Mouse (Mus musculus) small intestine, adult 2 months (tissue): ENCODE measurements around the gene Gnpda2. TPM values are rescaled to one million over a fixed set of nuclear protein-coding genes. Genes with fewer than 3 reads are reported as not detected.

ENCODE experiments used
- H3K27ac ChIP-seq: fragments of 200-500 bp; 2 replicates; pipeline ENCODE4 v1.5.1; 2012; ENCODE audit warnings: low read depth, low read length, control low read depth, inconsistent platforms; ENCODE audit not compliant: insufficient read depth
- H3K27me3 ChIP-seq: fragments of 200-500 bp; 2 replicates; pipeline ENCODE4 v1.6.1; 2012; ENCODE audit warnings: mild to moderate bottlenecking, moderate library complexity, low read length, inconsistent platforms; ENCODE audit not compliant: control insufficient read depth, insufficient read depth
- H3K36me3 ChIP-seq: fragments of 200-500 bp; 2 replicates; pipeline ENCODE4 v1.6.1; 2012; ENCODE audit warnings: mild to moderate bottlenecking, low read length, control low read depth, inconsistent platforms; ENCODE audit not compliant: control insufficient read depth, insufficient read depth
- H3K4me1 ChIP-seq: fragments of 200-500 bp; 2 replicates; pipeline ENCODE4 v1.6.1; 2012; ENCODE audit warnings: low read length, inconsistent platforms, mixed read lengths; ENCODE audit not compliant: control insufficient read depth, insufficient read depth, insufficient read length
- H3K4me3 ChIP-seq: fragments of 200-500 bp; 2 replicates; pipeline ENCODE4 v1.5.1; 2012; ENCODE audit warnings: low read depth, mild to moderate bottlenecking, control low read depth, inconsistent platforms, low read length, moderate library complexity
- CTCF ChIP-seq: fragments of 200-500 bp; IDR thresholded peaks from 2 replicates; pipeline ENCODE4 v1.5.1; 2012; ENCODE audit warnings: low read depth, mild to moderate bottlenecking, control low read depth, inconsistent platforms, low read length, moderate library complexity, mixed read lengths; ENCODE audit not compliant: insufficient replicate concordance, insufficient read length; ENCODE audit errors: extremely low read depth
- POLR2A ChIP-seq: fragments of 200-500 bp; IDR thresholded peaks from 2 replicates; pipeline ENCODE4 v1.6.1; 2012; ENCODE audit warnings: low read depth, mild to moderate bottlenecking, control low read depth, inconsistent platforms, low read length, moderate library complexity
- WGBS: fragments of 180-500 bp; shearing (Covaris S2); methylation state at CpG from one replicate; pipeline ENCODE4 v1.1.7; 2018; 5-methylcytosine and 5-hydroxymethylcytosine counted together
- polyA plus RNA-seq: library from polyadenylated mRNA; depleted of rRNA; stranded (reverse); fragments of >200 nt; gene quantifications from 2 replicates; pipeline ENCODE4 v1.2.3, GENCODE M21; 2012; rRNA removed

The Gnpda2 gene
- polyA plus RNA-seq, 1 experiment, result 4.8 TPM

DNA sequence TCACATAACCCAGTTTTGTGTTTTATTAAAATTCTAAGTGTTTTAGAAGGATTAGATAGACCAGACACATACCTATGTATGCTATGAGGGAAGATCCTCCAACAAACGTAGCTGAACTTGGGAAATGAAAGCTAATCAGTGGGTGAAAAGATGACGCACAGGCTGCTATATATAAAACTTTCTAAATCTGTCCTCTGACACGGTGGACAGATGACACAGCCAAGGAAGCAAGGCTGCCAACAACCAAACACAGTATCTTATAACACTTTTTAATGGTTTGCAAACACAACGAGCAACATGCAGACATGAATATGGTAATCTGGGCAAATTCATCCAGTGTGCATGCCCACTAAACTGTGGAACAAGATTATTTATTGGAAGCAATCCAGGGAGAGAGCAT is 49.7 kb downstream of the Gnpda2 start, which contains the start of gene Yipf7:
Yipf7 (minus strand) TSS at position 160 of the 400 bp plus-strand sequence.
- no peaks in the 10 kb centered on the region for H3K27me3 ChIP-seq
- TF ChIP-seq POLR2A, result no peak
- TF ChIP-seq CTCF, result no peak
- no peak within 1 kb of the TSS for H3K27ac ChIP-seq
- no peak within 1 kb of the TSS for H3K4me3 ChIP-seq
- 67% methylated on average over 4 of the region's 4 CpGs for WGBS
- no peaks in the 10 kb centered on the region for H3K36me3 ChIP-seq
- no peaks in the 10 kb centered on the region for H3K4me1 ChIP-seq

- Histone ChIP-seq H3K4me1 (no peaks in the 10 kb centered on the region), H3K27me3 (no peaks in the 10 kb centered on the region), H3K4me3 (no peak overlapping the region), H3K36me3 (no peaks in the 10 kb centered on the region), H3K27ac (no peak overlapping the region)
- TF ChIP-seq CTCF, result no peak
- no peak for TF ChIP-seq POLR2A
- WGBS, result 65% methylated on average over 1 of the region's 1 CpGs
These were observed 50.5 kb downstream of the Gnpda2 start for GRCm38 (mm10) chr5:69541680-69542079.

DNA sequence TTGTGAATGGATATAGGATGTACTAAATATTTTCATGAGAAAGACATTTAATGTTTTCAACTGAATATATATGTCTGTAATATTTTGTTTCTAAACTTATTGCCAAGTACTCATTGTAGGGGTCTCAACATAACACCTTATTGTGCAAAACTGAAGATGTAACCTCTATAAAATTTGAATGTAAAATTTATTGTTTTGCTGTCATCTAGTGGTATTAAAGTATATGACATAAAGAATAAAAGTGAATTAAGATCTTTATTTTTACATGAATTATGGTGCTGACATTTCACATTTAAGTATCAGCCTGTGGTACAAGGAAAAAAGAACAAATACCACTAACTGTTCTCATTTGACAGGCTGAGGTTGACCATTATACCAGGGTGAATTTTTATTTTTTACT is 68.2 kb downstream of the Gnpda2 start:
- Histone ChIP-seq H3K4me3 (no peak overlapping the region), H3K27ac (no peak overlapping the region), H3K27me3 (no peaks in the 10 kb centered on the region), H3K4me1 (no peaks in the 10 kb centered on the region), H3K36me3 (no peaks in the 10 kb centered on the region)
- TF ChIP-seq POLR2A (no peak), CTCF (no peak)

Other genes with a start within 250 kb of the Gnpda2 start
- not detected in 2 replicates for gene Yipf7, start 49.7 kb downstream of the Gnpda2 start, polyA plus RNA-seq
- gene Guf1, start 35.4 kb downstream of the Gnpda2 start, polyA plus RNA-seq, result 1.2 and 2.9 TPM in 2 replicates